Mouse (Mus musculus): Measurements from ENCODE around the gene Hoxb2. TPM values are rescaled to one million over a fixed set of nuclear protein-coding genes. Genes with fewer than 3 reads are reported as not detected.

Gene Hoxb2
- polyA plus RNA-seq, 1 experiment from 2014 or later: 45.2 TPM

DNA sequence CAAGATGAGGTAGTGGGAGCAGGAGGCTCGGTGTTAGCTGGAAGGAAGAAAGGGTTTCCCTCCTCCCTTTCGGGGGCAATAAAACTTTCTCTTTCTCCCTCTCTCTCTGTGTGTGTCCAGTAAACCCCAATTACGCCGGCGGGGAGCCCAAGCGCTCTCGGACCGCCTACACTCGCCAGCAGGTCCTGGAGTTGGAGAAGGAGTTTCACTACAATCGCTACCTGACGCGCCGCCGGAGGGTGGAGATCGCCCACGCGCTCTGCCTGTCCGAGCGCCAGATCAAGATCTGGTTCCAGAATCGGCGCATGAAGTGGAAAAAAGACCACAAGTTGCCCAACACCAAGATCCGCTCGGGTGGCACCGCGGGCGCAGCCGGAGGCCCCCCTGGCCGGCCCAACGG, 30.4 kb upstream of the Hoxb2 start:
- WGBS: 1% methylated on average over 29 of the region's 29 CpGs
- H3K4me1 ChIP-seq (ENCODE audit: control insufficient read depth, insufficient read depth, low read length): peaks cover 61% of the 10 kb centered on the region
- H3K27ac ChIP-seq (ENCODE audit: low read depth, low read length): peak overlapping the region; percentile 100
- no peaks in the 10 kb centered on the region for H3K9me3 ChIP-seq (ENCODE audit: control insufficient read depth, low read length)
- peak overlapping the region; percentile 100 for H3K4me2 ChIP-seq (ENCODE audit: low read depth, low read length)
- H3K9ac ChIP-seq (replicated peaks; ENCODE audit: low read depth, low read length): peak overlapping the region; percentile 100
- H3K36me3 ChIP-seq (ENCODE audit: control insufficient read depth, insufficient read depth, low read length): peaks cover 6% of the 10 kb centered on the region
- peak overlapping the region; percentile 95 for H3K4me3 ChIP-seq (ENCODE audit: low read depth, low read length)
- no peaks in the 10 kb centered on the region for H3K27me3 ChIP-seq (ENCODE audit: control insufficient read depth, insufficient read depth, low read length)
- peak; percentile 11; the same call in 1 of the 2 replicates for ATAC-seq (ENCODE audit: low read depth)

DNA sequence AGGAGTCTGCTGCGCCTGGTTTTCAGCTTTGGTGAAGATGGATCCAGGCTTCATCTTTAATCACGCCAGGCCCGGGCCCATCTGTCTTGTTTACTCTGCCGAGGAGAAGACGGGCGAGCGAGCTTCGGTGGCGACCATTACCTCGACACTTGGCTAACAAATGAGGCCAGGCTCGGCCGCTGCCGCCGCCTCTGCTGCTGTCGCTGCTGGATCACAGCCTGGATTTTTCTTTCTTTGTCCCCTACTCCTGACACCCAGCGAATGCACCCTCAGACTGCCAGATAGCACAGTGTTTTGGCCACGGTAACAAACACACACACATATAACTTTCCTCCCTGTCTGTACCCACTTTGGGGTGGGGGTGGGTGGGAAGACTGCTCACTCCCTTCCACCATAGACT, 29.6 kb upstream of the Hoxb2 start:
- Histone ChIP-seq H3K27me3 (ENCODE audit: control insufficient read depth, insufficient read depth, low read length) (no peaks in the 10 kb centered on the region), H3K9me3 (ENCODE audit: control insufficient read depth, low read length) (no peaks in the 10 kb centered on the region), H3K4me3 (ENCODE audit: low read depth, low read length) (peak overlapping the region; percentile 95), H3K27ac (ENCODE audit: low read depth, low read length) (peak overlapping the region; percentile 100), H3K36me3 (ENCODE audit: control insufficient read depth, insufficient read depth, low read length) (peaks cover 6% of the 10 kb centered on the region), H3K9ac (replicated peaks; ENCODE audit: low read depth, low read length) (peak overlapping the region; percentile 100), H3K4me2 (ENCODE audit: low read depth, low read length) (peak overlapping the region; percentile 100), H3K4me1 (ENCODE audit: control insufficient read depth, insufficient read depth, low read length) (peaks cover 62% of the 10 kb centered on the region)
- no peak for ATAC-seq (ENCODE audit: low read depth)
- 3% methylated on average over 17 of the region's 17 CpGs for WGBS

GRCm38 (mm10) chr11:96321846-96322245, 28.5 kb upstream of the Hoxb2 start:
- no peak for ATAC-seq (ENCODE audit: low read depth)
- Histone ChIP-seq H3K9ac (replicated peaks; ENCODE audit: low read depth, low read length) (peak overlapping the region; percentile 100), H3K4me3 (ENCODE audit: low read depth, low read length) (peak overlapping the region; percentile 95), H3K4me2 (ENCODE audit: low read depth, low read length) (peak overlapping the region; percentile 100), H3K9me3 (ENCODE audit: control insufficient read depth, low read length) (no peaks in the 10 kb centered on the region), H3K27ac (ENCODE audit: low read depth, low read length) (peak overlapping the region; percentile 100), H3K27me3 (ENCODE audit: control insufficient read depth, insufficient read depth, low read length) (no peaks in the 10 kb centered on the region), H3K4me1 (ENCODE audit: control insufficient read depth, insufficient read depth, low read length) (peaks cover 61% of the 10 kb centered on the region), H3K36me3 (ENCODE audit: control insufficient read depth, insufficient read depth, low read length) (peaks cover 6% of the 10 kb centered on the region)
- 10% methylated on average over 5 of the region's 5 CpGs for WGBS

DNA sequence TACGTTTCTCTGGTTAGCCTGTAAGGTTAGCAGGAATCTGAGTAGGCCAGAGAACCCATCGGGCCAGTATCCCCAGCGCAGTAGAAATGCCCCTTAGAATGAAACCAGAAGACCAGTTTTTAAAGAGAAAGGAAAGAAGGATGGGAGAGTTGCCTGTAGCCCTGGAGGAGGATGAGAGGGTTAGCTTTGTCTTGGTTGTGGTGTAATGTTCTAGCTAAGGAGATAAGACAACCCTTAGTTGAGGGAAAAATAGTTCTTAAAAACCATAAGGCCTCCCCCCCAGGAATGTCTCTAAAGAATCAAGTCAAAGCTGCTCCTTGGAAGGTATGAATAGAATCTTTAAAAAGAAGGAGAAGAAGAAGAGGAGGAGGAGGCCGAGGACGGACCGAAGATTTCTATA, 27.6 kb upstream of the Hoxb2 start:
- Histone ChIP-seq H3K9ac (replicated peaks; ENCODE audit: low read depth, low read length) (peak overlapping the region; percentile 100), H3K36me3 (ENCODE audit: control insufficient read depth, insufficient read depth, low read length) (peaks cover 6% of the 10 kb centered on the region), H3K9me3 (ENCODE audit: control insufficient read depth, low read length) (no peaks in the 10 kb centered on the region), H3K4me2 (ENCODE audit: low read depth, low read length) (peak overlapping the region; percentile 100), H3K27me3 (ENCODE audit: control insufficient read depth, insufficient read depth, low read length) (no peaks in the 10 kb centered on the region), H3K4me3 (ENCODE audit: low read depth, low read length) (peak overlapping the region; percentile 95), H3K27ac (ENCODE audit: low read depth, low read length) (peak overlapping the region; percentile 100), H3K4me1 (ENCODE audit: control insufficient read depth, insufficient read depth, low read length) (peaks cover 62% of the 10 kb centered on the region)
- no peak for ATAC-seq (ENCODE audit: low read depth)
- WGBS: 8% methylated on average over 6 of the region's 6 CpGs

DNA sequence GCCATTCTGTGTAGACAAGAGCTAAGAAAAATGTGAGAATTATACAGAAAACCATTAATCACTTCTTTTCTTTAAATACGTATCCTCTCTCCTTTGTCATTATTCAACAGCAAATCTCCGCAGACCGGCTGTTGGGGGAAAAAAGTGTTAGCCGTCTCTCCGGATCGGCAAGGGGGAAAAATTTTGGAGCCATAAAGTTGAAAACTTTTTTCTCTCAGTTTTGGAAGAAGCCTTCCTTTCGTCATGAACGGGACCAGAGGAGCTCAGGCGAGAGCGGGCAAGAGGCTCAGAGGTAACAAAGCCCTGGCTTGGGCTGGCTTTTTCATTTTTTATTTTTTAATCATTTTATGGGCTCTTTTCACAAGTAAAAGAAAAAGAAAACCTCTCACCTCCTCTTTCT, 27.2 kb upstream of the Hoxb2 start, which contains the start of gene Hoxb3:
Gene Hoxb3, plus strand, starts transcription at position 173 of the 400 bp plus-strand sequence.
- WGBS: 11% methylated on average over 10 of the region's 10 CpGs
- ATAC-seq (ENCODE audit: low read depth): no peak
- Histone ChIP-seq H3K9ac (replicated peaks; ENCODE audit: low read depth, low read length) (peak within 1 kb of the TSS; percentile 100), H3K27me3 (ENCODE audit: control insufficient read depth, insufficient read depth, low read length) (no peaks in the 10 kb centered on the region), H3K36me3 (ENCODE audit: control insufficient read depth, insufficient read depth, low read length) (peaks cover 6% of the 10 kb centered on the region), H3K4me3 (ENCODE audit: low read depth, low read length) (peak within 1 kb of the TSS; percentile 95), H3K27ac (ENCODE audit: low read depth, low read length) (peak within 1 kb of the TSS; percentile 100), H3K4me1 (ENCODE audit: control insufficient read depth, insufficient read depth, low read length) (peaks cover 64% of the 10 kb centered on the region), H3K9me3 (ENCODE audit: control insufficient read depth, low read length) (no peaks in the 10 kb centered on the region), H3K4me2 (ENCODE audit: low read depth, low read length) (peak within 1 kb of the TSS; percentile 100)

DNA sequence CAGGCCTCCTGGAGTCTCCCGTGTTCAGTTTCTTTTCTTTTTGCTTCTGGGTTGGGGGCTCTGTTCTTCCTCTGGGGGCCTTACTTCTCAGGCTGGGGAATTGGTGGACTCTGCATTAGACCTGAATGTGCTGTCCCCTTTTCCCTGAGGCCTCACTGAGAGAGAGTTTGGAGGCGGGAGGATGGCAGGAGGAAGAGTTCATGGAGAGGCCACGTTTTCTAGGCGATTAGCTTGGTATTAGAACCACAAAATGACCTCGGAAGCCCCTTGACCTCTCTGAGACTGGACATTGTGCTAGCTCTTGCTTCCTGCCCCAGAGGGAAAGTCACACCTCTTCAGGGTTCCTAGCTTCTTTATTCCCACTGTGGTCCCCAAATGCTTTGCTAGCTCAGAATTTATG, 26.2 kb upstream of the Hoxb2 start:
- no peaks in the 10 kb centered on the region for H3K27me3 ChIP-seq (ENCODE audit: control insufficient read depth, insufficient read depth, low read length)
- ATAC-seq (ENCODE audit: low read depth): no peak
- no peaks in the 10 kb centered on the region for H3K9me3 ChIP-seq (ENCODE audit: control insufficient read depth, low read length)
- H3K4me1 ChIP-seq (ENCODE audit: control insufficient read depth, insufficient read depth, low read length): peaks cover 69% of the 10 kb centered on the region
- peak overlapping the region; percentile 100 for H3K9ac ChIP-seq (replicated peaks; ENCODE audit: low read depth, low read length)
- peaks cover 6% of the 10 kb centered on the region for H3K36me3 ChIP-seq (ENCODE audit: control insufficient read depth, insufficient read depth, low read length)
- WGBS: under 1% methylated on average over 5 of the region's 5 CpGs
- peak overlapping the region; percentile 95 for H3K4me3 ChIP-seq (ENCODE audit: low read depth, low read length)
- peak overlapping the region; percentile 100 for H3K27ac ChIP-seq (ENCODE audit: low read depth, low read length)
- peak overlapping the region; percentile 100 for H3K4me2 ChIP-seq (ENCODE audit: low read depth, low read length)

DNA sequence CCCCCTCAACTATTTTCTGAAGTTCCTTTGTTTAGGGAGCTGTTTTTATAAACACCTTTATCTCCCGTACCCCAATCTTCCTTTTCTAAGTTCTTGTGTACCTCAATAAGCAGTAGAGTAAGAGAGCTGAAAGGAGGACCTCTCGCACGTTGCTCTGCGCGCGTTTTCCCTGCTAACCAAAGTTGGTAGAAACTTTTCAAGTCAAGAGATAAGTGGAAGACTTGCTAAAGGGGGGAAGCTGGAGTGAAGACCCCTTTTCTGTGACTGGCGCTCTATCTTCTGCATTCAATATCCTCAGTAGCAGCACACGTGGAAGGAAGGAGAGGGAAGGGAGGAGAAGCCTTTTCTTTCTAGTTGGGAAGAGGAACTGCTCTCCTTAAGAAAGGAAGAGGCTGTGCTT, 25.4 kb upstream of the Hoxb2 start:
- H3K4me1 ChIP-seq (ENCODE audit: control insufficient read depth, insufficient read depth, low read length): peaks cover 74% of the 10 kb centered on the region
- no peak for ATAC-seq (ENCODE audit: low read depth)
- WGBS: 5% methylated on average over 8 of the region's 8 CpGs
- no peaks in the 10 kb centered on the region for H3K27me3 ChIP-seq (ENCODE audit: control insufficient read depth, insufficient read depth, low read length)
- H3K9me3 ChIP-seq (ENCODE audit: control insufficient read depth, low read length): no peaks in the 10 kb centered on the region
- peak overlapping the region; percentile 100 for H3K27ac ChIP-seq (ENCODE audit: low read depth, low read length)
- H3K4me2 ChIP-seq (ENCODE audit: low read depth, low read length): peak overlapping the region; percentile 100
- H3K4me3 ChIP-seq (ENCODE audit: low read depth, low read length): peak overlapping the region; percentile 95
- H3K36me3 ChIP-seq (ENCODE audit: control insufficient read depth, insufficient read depth, low read length): peaks cover 6% of the 10 kb centered on the region
- H3K9ac ChIP-seq (replicated peaks; ENCODE audit: low read depth, low read length): peak overlapping the region; percentile 100

DNA sequence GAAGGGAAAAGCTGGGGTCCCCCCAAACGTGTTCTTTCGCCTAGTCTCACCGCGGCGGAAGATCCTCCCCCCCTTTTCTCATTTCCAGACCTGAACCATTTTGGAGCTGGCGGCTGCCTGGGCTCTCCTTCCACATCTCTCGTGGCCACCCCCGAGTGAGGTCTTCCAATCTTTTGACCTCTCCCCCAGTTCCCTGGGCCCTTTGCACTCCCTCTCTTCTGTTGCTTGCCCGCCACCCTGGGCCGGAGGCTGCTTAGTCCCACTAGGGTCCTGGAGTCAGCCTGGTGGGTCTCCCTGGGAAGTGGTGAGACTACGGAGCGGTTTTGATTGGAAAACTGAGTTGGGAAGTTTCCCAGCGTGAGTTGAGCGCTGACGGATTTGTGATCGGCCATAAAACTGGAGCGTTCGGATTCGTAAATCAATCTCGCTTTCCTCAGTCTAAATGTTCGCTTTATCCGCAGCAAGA, 24.5 kb upstream of the Hoxb2 start:
- WGBS: 3% methylated on average over 22 of the region's 22 CpGs
- no peaks in the 10 kb centered on the region for H3K27me3 ChIP-seq (ENCODE audit: control insufficient read depth, insufficient read depth, low read length)
- H3K4me3 ChIP-seq (ENCODE audit: low read depth, low read length): peak overlapping the region; percentile 95
- no peaks in the 10 kb centered on the region for H3K9me3 ChIP-seq (ENCODE audit: control insufficient read depth, low read length)
- peak overlapping the region; percentile 100 for H3K4me2 ChIP-seq (ENCODE audit: low read depth, low read length)
- no peak for ATAC-seq (ENCODE audit: low read depth)
- peak overlapping the region; percentile 100 for H3K9ac ChIP-seq (replicated peaks; ENCODE audit: low read depth, low read length)
- peaks cover 78% of the 10 kb centered on the region for H3K4me1 ChIP-seq (ENCODE audit: control insufficient read depth, insufficient read depth, low read length)
- H3K27ac ChIP-seq (ENCODE audit: low read depth, low read length): peak overlapping the region; percentile 100
- peaks cover 2% of the 10 kb centered on the region for H3K36me3 ChIP-seq (ENCODE audit: control insufficient read depth, insufficient read depth, low read length)

GRCm38 (mm10) chr11:96326705-96327104, 23.6 kb upstream of the Hoxb2 start:
- peak overlapping the region; percentile 100 for H3K9ac ChIP-seq (replicated peaks; ENCODE audit: low read depth, low read length)
- peaks cover 76% of the 10 kb centered on the region for H3K4me1 ChIP-seq (ENCODE audit: control insufficient read depth, insufficient read depth, low read length)
- peak overlapping the region; percentile 100 for H3K27ac ChIP-seq (ENCODE audit: low read depth, low read length)
- ATAC-seq (ENCODE audit: low read depth): no peak
- H3K36me3 ChIP-seq (ENCODE audit: control insufficient read depth, insufficient read depth, low read length): no peaks in the 10 kb centered on the region; the same call in 1 of the 2 replicates
- peak overlapping the region; percentile 95 for H3K4me3 ChIP-seq (ENCODE audit: low read depth, low read length)
- H3K27me3 ChIP-seq (ENCODE audit: control insufficient read depth, insufficient read depth, low read length): no peaks in the 10 kb centered on the region
- H3K9me3 ChIP-seq (ENCODE audit: control insufficient read depth, low read length): no peaks in the 10 kb centered on the region
- WGBS: 5% methylated on average over 12 of the region's 12 CpGs
- peak overlapping the region; percentile 100 for H3K4me2 ChIP-seq (ENCODE audit: low read depth, low read length)

Measured in neural tube, embryonic 14.5 days (tissue).